Mouse (Mus musculus) A20 (cell line): ENCODE data around the gene Gm17660.

Experiments
- DNase-seq: peaks from one replicate; pipeline ENCODE4 v3.0.0-alpha.2; 2011; ENCODE audit warnings: low read depth, low spot score

Gene Gm17660

DNA sequence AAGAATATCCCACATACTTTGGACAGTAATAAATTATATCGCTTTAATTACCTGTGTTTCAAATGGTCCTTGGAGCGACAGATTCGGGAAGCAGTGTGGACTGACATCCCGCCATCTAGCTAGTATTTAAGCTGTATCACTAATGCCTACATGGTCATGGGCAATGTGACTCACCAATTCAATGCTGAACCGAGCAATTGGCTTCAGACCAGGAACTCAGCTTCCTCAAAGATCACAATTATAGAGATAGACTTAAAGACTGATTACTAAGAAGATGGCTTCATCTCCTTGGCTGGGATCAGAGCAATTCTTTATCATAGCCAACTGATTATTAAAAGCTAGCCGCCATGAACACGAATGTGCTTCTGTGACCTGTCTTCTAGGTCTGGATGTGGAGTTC is at the start of gene Gm17660:
Gene Gm17660, minus strand, starts transcription at position 101 of the 400 bp plus-strand sequence.
- no peak for DNase-seq

DNA sequence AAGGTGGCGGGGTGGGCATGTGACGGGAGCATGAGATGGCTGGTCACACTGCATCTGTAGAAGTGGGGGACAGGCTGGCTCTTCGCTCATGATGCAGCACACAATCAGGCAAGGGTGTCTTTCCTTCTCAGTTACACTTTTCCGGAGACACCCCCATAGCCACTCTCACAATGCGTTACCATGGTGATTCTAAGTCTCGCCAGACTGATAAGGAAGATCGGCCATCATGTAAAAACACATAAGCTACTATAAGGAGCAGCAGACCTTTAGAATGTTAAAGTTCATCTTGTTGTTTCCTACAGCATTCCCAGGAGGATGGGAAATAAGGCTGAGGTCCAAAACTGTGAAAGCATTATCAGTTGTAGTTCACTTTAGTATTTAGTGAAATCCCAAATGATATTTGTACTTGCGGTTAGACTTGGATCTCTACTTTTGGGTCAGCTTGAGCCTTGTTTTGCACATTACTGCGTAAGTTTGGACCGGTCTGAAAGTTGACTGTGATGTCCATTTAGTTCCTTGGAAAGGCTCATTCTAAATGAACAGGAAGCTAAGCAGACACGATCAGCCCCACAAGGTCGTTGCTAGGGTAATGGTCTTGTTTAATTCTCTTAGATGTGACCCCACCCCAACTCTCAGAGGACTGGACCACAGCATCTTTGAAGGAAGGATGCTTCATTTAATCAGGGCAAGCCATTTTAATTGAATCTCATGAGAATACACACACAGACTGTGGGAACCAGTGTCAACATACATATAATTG is 49.3 kb upstream of the Gm17660 start:
- DNase-seq = no peak

DNA sequence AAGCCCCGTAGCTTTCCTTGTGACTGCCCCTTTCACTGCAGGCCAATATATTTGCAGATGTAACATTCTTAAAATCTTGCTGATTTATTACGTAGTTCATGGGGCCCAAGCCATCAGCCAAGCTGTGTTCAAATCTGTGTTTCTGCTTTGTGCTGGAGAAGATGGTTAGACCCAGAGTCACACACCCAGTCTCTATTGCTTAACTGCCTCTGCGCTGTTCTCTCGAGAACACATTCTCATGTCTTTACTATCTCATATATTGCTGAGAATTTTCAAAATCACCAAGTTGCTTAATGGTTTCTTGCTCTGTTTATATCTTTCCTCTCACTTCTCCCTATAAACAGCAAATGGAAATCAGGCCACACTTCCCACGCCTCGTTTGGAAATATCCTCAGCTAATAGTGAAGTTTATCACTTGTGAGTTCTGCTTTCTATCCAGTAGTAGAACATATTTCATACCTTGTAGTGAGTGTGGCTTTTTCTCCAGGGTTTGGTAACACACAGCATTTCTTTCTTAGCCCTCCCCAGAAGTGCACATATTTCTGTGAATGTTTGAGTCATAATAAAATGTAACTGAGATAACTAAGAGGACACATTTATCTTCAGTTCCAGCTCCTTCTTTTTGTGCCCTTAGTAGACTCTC is 46.7 kb upstream of the Gm17660 start:
- DNase-seq = no peak

DNA sequence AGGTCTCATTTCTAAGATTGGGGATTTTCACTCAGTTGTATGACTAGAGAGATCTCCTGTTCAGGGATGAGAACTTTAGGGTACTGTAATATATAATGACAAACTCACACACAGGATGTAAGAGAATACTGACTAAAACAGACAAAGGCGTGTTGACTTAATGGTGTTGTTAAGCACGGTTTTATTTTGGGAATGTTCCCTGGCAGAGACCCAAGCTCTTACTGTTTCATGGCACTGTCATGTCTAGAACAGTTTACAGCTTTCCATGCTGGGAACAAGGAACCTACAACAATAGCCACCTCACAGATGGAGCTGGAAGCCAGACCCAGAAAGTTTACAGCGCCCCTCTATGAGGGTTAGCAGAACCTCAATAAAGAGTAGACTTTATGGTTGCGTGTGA is 38.5 kb upstream of the Gm17660 start:
- DNase-seq = no peak

DNA sequence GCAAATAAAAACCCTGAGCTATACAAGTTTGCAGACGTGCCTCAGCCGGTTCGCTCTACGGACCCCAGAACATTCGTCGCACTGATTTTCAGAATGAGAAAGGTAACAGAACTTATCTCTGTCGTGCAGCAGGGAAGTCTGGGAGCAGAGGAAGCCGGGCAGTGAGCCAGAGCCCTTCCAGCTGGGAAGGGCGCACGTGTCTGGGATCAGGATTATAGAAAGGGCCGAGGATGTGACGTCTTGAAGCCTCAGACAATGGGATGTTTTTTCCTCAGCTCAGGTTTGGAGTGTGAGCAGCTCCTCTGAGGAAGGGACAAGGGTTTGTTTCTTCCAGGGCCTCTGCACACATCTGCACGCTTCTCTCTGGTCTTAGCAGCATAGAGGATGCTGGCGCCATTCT is 37.7 kb upstream of the Gm17660 start:
- no peak for DNase-seq

DNA sequence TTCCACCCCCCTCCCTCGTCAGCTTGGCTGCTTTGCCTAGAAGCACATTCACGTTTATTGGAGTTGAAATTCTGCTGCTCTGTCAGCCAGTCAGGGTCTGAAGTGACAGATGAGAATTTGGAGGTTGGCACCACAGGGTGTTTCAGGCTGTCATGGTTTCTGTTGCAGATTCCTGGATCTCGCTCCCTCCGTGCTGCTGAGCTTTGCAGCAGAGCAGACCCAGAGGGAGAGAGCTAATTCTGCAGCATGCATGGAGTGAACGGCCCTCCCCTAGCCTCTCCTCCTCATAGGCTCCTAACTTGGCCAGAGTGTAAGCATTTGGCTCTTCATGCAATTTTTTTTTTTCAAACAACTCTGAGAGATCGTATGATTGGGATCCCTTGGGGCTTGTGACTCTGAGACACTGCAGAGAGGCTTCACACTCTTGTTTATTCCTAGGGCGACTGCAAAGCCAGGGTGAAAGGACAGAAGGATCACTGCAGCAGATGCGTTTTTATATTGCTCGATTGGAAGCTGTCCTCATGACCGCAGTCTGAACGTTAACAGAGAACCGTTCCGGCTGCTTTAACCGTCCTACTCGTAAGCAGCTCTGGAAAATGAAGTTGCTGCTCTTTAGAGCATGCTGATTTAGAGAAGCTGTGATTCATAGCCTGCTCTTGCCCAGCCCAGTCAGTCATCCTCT is 36.2 kb upstream of the Gm17660 start, which contains the start of gene Sparcl1:
Gene Sparcl1, minus strand, starts transcription at position 243 of the 682 bp plus-strand sequence.
- no peak for DNase-seq

DNA sequence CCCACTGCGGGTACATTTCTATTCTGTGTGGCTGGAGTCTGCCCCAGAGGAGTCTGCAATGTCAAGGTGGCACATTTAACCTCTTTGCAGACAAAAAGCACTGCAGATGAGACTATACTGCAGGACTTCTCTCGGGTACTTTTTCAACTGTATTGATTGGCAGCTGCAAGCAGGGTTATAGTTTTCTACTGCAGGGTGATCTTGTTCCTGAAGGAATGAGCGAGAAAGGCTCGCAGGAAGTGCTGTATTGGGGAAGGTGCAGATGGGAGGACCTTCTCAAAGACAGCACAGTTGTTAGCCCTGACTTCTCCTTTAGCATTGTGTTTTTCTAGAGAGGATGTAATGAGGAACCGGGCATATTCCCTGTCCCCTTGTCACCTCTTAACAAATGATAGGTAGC is 35.1 kb upstream of the Gm17660 start:
- no peak for DNase-seq

DNA sequence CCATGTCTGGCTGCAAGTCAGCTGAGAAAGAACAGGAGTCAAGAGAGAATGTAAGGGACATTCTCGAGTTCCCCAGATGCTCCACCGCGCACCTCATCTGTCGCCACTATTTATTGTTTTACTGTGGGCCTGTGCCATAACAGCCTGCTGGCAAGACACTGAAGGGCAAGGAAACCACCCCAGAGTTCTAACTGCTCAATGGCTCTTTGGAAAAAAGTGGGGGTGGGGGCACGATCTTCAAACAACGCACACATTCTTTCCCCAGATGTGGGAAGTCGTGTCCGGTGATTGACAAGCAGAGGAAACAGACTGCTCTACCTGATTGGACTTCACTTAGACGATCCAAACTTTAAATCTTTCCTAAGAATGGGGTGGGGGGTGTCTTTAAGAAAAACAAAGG is 34.6 kb upstream of the Gm17660 start:
- DNase-seq = no peak

DNA sequence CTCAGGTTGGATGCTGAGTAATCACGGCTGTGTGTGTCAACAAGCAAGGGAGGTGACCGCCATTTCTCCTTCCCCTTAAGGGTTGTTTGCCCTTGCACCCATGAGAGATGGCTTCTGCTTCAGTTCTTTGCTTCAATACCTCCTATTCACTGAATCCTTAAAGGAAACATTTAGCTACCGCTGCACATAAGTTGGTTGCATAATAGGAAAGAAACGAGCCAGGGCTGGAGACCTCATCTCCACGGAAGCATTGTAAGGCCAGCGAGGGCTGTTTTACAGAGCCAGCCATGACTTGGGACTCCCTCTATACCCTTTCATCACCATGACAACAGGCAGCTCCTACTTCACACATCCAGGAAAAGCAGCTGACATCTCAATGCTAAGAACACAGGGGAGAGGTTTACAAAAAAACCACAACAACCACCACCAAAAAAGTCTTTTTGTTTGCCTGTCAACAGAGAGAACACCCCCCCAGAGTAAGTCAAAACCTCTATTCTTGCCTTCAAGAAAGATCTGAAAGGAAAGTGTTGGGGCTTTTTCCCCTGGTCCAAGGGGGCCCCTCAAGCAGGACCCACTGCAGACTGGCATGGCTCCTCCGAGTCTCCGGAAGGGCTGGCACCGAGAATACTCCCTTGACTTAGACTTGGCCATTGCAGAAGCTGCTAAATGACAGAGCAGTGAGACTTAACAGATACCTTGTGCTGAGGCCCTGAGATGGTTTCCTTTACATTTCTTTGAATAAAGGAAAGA is 32.9 kb upstream of the Gm17660 start:
- no peak for DNase-seq

DNA sequence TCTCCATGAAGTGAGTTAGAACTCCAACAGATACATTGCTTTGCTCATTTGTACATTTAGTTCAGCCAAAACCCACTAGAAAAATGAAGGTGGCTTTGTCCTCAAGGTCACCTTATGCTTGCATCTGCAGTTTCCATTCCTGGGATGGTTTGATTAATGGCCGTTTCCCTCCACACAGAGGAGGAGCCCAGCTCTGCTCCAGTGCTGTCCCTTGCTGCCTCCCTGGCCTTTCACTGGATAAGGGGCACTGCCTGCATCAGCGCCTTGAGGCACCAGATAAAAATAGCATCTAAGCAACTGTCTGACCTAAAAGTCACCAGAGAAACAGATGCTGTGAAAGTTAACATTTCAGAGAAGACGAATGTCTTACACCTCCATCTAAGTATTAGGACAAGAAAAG is 32.1 kb upstream of the Gm17660 start:
- no peak for DNase-seq

DNA sequence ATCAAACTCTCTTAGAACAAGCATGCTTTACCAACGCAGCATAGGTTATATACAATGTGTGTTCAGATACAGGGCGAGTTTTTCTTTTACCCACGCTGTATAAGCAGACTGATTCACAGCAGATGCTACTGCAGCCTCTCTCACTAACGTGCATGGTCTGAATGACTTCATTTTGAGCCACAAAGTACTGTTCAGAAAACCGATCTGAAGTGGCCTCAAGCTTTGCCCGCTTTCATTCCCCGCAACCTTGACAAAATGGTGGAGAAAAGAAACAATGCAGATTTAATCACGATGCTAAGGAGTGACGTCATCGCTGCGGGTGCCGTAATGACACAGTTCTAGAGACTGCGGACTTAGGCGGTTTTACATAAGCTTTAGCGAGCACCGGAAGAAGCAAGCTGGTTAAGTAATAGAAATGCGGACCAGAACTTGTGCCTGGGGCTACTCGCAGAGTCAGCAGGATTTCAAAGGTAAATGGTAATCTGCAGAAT is 31.5 kb upstream of the Gm17660 start:
- DNase-seq = no peak

DNA sequence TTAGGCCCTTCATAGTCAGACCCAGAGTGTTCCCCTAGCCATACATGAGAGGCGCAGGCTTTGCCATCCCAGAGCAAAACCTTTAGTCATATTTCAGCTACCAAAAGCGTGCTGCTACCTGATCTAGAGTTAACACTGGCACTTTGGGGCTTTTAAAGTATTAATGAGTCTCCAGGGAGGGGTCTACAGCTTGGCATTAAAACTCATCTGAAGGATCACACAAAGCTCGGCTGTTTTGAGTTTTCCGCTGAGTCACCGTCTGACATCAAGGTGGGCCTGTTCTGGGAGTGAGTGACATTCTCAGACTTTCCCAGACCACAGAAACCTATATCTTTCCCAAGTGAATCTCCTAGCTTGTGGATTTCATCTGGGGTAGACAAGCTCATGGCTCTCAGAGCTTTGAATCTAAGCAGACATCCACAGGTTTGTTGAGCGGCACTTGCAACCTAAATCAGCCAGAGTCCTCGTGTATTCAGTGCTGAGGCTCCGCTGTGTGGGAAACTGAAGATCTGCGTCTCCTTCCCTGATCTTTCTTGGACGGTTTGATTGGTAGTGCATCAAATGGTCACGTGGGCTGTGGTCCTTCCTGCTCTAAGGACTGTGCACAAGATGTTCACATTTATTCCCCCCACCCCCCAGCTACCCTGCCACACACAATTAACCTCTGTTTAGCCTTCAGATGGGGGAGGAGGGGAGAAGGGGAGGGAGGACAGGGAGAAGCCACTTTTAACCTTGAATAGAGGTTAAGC is 30.9 kb upstream of the Gm17660 start:
- no peak for DNase-seq

DNA sequence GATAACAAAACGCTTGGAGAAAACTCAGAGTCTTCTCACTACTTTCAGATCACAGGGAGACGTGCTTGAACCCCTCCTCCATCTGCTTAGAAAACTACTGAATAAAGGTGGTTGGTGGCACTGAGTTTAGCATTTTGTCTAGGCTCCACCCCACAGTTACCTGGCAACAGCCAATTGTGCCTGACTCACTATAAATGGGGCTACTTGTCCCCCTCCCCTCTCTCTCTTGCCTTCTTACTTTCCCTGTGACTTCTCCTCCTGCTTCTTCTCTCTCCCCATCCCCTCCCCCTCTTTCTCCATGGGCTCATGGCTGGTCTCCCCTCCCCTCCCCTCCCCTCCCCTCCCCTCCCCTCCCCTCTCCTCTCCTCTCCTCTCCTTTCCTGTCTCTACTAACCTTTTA is 26.7 kb upstream of the Gm17660 start:
- no peak for DNase-seq

DNA sequence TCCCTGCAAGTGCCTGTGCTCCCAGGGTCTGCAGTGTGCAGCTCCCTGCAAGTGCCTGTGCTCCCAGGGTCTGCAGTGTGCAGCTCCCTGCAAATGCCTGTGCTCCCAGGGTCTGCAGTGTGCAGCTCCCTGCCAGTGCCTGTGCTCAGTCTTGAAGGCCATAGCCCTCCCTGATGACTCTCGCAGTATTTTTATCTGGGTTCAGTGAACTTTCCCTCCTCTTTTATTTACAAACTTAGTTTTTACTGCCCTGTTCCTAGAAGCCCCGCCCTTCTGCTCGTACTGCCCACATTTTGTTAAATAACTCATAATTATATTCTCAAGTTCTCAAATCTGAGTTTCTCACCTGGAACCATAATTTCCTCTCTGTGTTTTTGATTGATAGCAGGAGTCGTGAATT is 25.8 kb upstream of the Gm17660 start:
- no peak for DNase-seq

DNA sequence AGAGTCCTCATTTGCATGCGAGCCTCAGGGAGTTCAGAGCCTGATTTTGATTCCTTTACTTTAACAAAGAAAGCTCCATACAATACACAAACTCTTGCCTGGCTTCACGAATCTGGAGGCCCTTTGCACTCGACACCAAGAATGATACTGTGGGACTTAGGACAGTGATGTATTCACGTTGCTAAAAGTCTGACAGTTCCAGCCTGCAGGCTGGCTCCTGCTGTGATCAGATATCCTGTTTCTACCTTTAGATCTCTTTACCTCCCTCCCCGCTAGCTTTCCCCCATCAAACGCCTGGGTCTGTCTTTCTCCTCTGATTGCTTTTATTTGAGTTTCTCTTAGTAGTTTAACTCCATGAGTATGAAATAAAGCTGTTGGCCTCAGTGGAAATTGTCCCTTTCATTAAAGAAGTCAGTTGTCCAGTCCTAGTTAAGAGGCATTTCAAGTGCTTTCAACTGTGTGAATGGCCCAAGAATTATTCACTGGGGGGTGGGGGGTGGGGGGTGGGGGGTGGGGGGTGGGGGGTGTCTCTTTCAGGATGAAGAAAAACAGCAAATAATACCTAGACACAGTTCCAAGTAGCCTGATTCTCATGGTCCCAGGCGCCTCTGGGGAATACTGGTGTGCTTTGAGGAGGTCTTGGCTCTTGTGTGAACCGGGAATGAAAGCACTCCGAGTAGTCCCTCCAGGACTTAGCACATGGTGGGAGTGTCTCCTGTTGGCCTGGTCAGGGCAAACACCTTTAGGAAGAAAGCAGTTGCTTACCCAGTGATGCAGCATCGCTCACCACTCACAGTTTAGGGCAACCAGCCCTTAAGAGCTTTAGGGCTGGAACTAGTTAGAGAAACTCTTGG is 24.5 kb upstream of the Gm17660 start:
- DNase-seq = no peak

DNA sequence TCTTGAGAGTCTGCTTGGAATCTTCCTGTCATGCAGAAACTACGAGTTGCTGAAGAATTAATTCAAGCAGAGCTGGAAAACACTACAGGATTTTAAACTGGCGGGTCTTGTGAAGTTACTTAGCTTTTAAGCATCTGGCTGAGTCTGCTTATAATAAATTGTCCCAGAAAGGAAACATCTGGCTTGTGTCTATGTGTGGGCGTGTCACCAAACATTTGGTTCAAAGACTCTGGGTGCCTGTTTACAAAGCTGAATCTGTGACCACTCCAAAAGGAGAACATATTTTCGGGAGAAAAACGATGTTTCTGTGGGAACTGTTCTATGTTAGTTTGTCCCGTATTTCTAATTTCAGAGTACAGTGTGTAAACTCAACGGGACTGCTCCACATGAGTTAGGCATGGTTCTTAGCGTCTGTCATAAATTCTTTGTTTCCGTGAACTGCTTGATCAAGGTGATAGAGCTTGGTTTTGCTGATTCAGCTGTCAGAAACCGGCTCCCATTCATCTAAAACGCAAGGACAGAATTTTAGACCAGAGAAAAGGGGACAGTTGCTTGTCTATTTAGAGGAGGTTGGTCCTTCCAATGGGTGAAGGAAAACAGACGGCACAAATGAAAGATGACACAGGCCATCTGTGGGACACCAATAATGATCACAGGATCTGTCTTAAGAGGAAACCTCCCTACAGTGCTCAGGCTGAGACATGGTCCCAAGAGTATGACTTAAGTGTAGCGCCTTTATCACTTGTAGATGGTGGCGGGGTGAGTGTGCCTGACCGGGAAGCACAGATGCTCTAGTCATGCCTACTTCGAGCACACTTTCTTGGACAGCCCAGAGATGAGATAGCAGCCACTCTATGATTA is 18.9 kb upstream of the Gm17660 start:
- no peak for DNase-seq

DNA sequence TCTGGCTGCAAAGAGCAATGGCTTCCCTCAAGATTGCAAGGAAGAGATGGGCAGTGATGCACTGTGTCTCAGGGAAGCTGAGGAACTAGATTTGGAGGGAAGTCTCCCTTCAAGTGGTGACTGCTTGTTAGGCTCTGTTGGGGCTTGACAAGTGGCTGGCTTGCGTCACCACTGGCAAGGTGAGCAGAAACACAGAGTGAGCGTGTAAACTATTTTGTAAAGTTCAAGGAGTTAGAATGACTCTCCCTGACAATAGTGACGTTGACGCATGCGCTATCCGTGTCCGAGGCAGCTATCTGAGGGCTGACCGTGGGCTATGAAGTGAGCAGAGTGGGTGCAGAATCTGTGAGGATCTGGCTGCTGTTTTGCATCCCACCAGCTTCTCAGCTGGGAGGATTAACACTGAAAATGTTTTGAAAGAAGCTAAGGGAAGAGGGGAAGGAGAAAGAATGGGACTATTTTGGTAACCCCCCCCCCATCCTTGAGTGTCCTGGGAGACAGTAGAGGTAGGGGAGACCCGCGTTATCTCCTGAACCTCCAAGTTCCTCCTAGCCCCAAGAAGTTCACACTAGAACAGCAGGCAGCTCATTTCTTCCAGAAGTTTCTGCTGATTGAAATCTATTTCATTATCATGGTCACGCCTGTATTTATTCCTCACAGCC is 18.1 kb upstream of the Gm17660 start:
- DNase-seq = no peak

DNA sequence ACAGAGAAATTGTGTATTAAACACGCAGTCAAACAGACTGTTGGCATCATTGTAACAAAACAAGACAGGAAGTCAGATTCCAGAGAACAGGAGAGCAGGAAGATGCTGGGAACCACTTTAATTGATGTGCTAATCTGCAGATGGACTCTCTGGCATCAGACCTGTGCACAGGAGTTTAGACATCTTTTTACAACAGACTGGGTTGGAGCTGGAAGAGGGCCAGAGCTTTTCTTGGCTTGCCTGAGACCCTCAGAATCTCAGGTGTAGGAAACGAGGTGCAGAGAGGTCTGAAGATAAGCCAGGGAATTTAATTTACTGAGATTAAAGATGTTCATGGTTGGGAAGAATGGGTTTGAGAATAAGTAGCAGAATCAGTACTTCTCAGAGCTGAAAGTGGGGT is 12.3 kb upstream of the Gm17660 start:
- no peak for DNase-seq

DNA sequence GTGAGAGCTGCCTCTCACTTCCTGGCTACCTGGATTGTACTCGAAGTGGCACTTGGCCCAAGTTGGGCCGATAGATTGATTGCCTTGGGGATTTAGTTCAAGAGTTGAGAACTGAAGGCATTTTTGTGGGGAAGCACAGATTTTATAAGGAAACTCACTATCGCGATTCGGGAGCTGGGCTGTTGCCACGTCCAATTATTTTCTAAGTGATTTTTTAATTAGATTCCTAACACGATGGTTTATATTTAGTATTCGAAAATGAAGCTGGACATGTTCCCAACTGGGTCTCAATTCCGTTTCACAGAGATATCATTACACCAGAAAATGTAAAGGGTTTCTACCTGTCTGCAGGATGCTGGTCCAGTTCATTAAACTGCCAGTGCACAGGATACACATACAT is 8.0 kb upstream of the Gm17660 start:
- DNase-seq = no peak
